Mouse (Mus musculus) gastrocnemius, adult 8-10 months (tissue): ENCODE measurements around the gene Qprt. TPM values are rescaled to one million over a fixed set of nuclear protein-coding genes. Genes with fewer than 3 reads are reported as not detected.

Experiments
- DNase-seq, 2 experiments: peaks; one replicate each; pipeline ENCODE4 v3.0.0; 2022; ENCODE audit warnings: low spot score in 2 of 2
- total RNA-seq, 4 experiments: library from RNA; stranded (reverse); gene quantifications; 2 replicates each; pipeline ENCODE4 v1.2.4; 2022

Gene Qprt
- total RNA-seq, result under 1 TPM in 3 of 4 experiments, not detected in 1; 0.18 to 0.29 (median 0.27) TPM

GRCm38 (mm10) chr7:127121911-127122270, at the start of gene Qprt:
TSS of gene Qprt (minus strand) at chr7:127122226.
- no peak for DNase-seq

- no peak for DNase-seq
These were observed 44.5 kb upstream of the Qprt start for GRCm38 (mm10) chr7:127166501-127166900.

GRCm38 (mm10) chr7:127165607-127166493, 43.8 kb upstream of the Qprt start:
- DNase-seq, result no peak

- DNase-seq, result no peak
These were observed 42.0 kb upstream of the Qprt start for GRCm38 (mm10) chr7:127164002-127164401.

GRCm38 (mm10) chr7:127162546-127162945, 40.5 kb upstream of the Qprt start:
- DNase-seq, result no peak

GRCm38 (mm10) chr7:127157548-127157947, 35.5 kb upstream of the Qprt start:
- DNase-seq, result no peak

GRCm38 (mm10) chr7:127153477-127153876, 31.5 kb upstream of the Qprt start:
- DNase-seq, result no peak

GRCm38 (mm10) chr7:127152464-127152863, 30.4 kb upstream of the Qprt start:
- DNase-seq, result no peak

GRCm38 (mm10) chr7:127147901-127148300, 25.9 kb upstream of the Qprt start:
- DNase-seq, result no peak

GRCm38 (mm10) chr7:127146267-127146603, 24.2 kb upstream of the Qprt start:
- no peak for DNase-seq

- DNase-seq, result no peak
These were observed 23.6 kb upstream of the Qprt start for GRCm38 (mm10) chr7:127145387-127146266.

- no peak for DNase-seq
These were observed 22.4 kb upstream of the Qprt start for GRCm38 (mm10) chr7:127144412-127144811.

- DNase-seq, result no peak
These were observed 20.6 kb upstream of the Qprt start for GRCm38 (mm10) chr7:127142666-127143065.

- no peak for DNase-seq
These were observed 20.2 kb upstream of the Qprt start for GRCm38 (mm10) chr7:127142214-127142613.

GRCm38 (mm10) chr7:127140623-127141404, 18.8 kb upstream of the Qprt start:
- DNase-seq, result no peak

- no peak for DNase-seq
These were observed 17.5 kb upstream of the Qprt start for GRCm38 (mm10) chr7:127139562-127139961.

- no peak for DNase-seq
These were observed 17.1 kb upstream of the Qprt start for GRCm38 (mm10) chr7:127139100-127139499.

- DNase-seq, result no peak
These were observed 15.4 kb upstream of the Qprt start, which contains the start of gene Spn for GRCm38 (mm10) chr7:127137262-127138017. TSS of gene Spn (minus strand) at chr7:127137823.

- DNase-seq, result no peak
These were observed 14.4 kb upstream of the Qprt start for GRCm38 (mm10) chr7:127136181-127137071.
